Mouse (Mus musculus) monocyte, adult 2 months (primary cell): Measurements from ENCODE around the gene Atg4a.

ENCODE experiments used
- DNase-seq, 2 experiments: peaks; one replicate each; pipeline ENCODE4 v3.0.0; 2022; ENCODE audit warnings: low spot score in 2 of 2, low read depth in 1 of 2

Gene Atg4a

DNA sequence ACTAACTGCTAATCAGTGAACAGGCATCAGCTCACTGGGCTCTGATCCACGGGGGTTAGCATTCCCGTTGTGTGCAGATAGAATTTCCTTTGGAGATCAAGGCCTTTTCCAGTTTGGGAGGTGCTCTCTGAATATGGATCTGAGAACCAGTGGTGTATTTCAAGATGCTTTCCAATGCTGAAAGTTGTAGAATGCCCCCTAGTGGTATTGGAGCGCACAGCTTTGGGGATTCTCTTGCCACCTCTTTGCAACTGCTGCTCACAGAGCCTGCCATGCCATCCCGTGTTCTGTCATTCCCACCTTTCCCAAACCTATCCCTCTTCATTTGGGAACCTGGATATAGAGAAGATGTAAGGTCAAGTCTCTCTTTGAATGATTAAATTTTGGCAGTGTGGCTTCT lies 201.5 kb downstream of the Atg4a start:
- no peak for DNase-seq

DNA sequence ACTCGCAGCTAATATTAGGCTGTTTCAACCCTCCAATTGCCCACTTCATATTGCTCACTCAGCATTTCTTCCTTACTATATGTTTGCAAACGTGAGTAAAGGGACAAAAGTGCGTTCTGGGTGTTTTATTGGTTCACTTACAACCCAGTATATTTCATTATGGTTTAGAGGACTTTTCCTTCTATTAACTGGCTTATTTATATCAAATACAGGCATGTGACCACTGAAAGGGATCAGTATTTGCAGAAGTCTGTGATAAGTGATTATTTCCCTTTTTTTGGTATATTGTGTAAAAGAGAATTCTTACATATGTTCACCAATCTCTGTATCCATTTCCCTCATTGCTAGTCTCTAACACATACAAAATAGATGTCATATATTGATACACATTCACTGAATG lies 203.7 kb downstream of the Atg4a start:
- DNase-seq, result no peak

DNA sequence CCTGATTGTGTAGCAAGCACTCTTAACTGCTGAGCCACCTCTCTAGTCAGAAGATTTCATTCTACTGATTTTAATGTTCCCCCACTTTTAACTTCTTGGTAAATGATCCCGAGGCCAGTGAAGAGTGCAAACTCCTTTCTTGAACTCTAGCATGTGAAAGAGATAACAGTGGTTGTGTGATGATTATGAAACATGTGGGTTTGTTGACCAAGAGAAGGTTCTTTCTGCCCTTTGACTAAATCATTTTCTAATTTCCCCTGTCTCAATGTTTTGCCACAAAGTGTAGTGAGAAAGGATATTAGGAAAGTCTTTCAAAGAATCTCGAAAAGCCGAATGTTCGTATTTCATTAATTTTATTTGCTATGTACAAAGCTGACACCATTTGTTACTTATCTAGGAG lies 208.4 kb downstream of the Atg4a start:
- DNase-seq, result no peak

DNA sequence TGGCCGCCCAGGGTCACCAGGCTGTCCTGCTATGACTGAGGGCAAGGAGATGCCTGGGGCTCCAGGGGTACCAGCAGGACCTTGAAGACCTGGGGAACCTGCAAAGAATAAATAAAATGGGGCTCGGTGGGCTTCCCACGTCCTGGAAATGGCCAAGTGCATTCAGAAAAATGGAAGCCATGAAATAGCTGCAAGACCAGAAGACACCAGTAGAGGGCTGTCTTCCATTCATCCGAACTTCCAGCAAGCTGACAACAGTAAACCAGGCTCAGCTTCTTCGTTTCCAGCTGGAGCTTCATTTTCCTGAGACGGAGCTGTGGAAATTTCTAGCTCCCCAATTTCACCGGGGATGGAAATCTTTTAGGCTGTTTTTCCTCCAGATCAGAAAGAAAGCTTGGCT lies 218.6 kb downstream of the Atg4a start:
- no peak for DNase-seq

- DNase-seq, result no peak
These were observed 238.3 kb downstream of the Atg4a start for GRCm38 (mm10) chrX:141195036-141195435.

DNA sequence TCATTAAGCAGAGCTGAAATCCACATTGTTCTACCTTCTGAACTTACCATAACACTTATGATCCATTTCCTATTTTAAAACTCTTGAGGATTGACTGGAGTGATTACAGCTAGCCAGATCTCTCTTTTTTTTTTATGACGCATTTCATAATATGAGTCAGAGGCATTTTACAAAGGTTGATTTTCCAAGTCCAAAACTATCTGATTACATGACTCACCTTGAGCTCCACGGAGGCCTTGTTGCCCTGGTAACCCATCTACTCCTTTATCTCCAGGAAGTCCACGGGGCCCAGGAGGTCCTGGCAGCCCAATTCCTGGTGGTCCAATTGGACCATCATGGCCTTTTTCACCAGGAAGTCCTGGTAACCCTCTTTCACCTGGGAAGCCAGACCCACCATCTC lies 242.3 kb downstream of the Atg4a start:
- no peak for DNase-seq

GRCm38 (mm10) chrX:141212802-141213201 lies 256.1 kb downstream of the Atg4a start:
- no peak for DNase-seq
